Mouse (Mus musculus) kidney, embryonic 15.5 days (tissue): ENCODE measurements around the gene Gata2. TPM values are rescaled to one million over a fixed set of nuclear protein-coding genes. Genes with fewer than 3 reads are reported as not detected.
"Not testable (repeated sequence)": the region's sequence is repeated elsewhere in the genome, so short reads cannot be mapped to it uniquely, and the experiment has no call there.

Experiments
- ATAC-seq: fragments of 200-750 bp; cut with Nextera tagmentation; replicated peaks from 2 replicates; pipeline ENCODE4 v1.8.0; 2017; ENCODE audit warnings: moderate TSS enrichment; ENCODE audit not compliant: low FRiP score
- H3K27ac ChIP-seq: fragments of 300-500 bp; sonication (generic); 2 replicates; pipeline ENCODE4 v1.5.1; 2015; ENCODE audit warnings: mild to moderate bottlenecking, inconsistent platforms
- H3K27me3 ChIP-seq: fragments of 300-500 bp; sonication (generic); 2 replicates; pipeline ENCODE4 v1.6.1; 2015; ENCODE audit warnings: inconsistent platforms
- H3K36me3 ChIP-seq: fragments of 300-500 bp; sonication (generic); 2 replicates; pipeline ENCODE4 v1.6.1; 2015; ENCODE audit warnings: inconsistent platforms
- H3K4me1 ChIP-seq: fragments of 300-500 bp; sonication (generic); 2 replicates; pipeline ENCODE4 v1.6.1; 2015; ENCODE audit warnings: inconsistent platforms
- H3K4me2 ChIP-seq: fragments of 300-500 bp; sonication (generic); 2 replicates; pipeline ENCODE4 v1.6.1; 2015; ENCODE audit warnings: moderate library complexity, mild to moderate bottlenecking, inconsistent platforms
- H3K4me3 ChIP-seq: fragments of 300-500 bp; sonication (generic); replicated peaks from 2 replicates; pipeline ENCODE4 v1.5.1; 2015; ENCODE audit warnings: mild to moderate bottlenecking, inconsistent platforms
- H3K9ac ChIP-seq: fragments of 300-500 bp; sonication (generic); 2 replicates; pipeline ENCODE4 v1.6.1; 2015; ENCODE audit warnings: mild to moderate bottlenecking, inconsistent platforms
- H3K9me3 ChIP-seq: fragments of 300-500 bp; sonication (generic); replicated peaks from 2 replicates; pipeline ENCODE4 v1.6.1; 2016; ENCODE audit warnings: inconsistent platforms
- WGBS: fragments of 180-500 bp; shearing (Covaris S2); methylation state at CpG from one replicate; pipeline ENCODE4 v1.1.7; 2015; ENCODE audit warnings: mixed read lengths; 5-methylcytosine and 5-hydroxymethylcytosine counted together
- polyA plus RNA-seq: library from polyadenylated mRNA; unstranded; fragments of >200 nt; fragmentation: Nextera tagmentation; extraction: Ambion mirVana; gene quantifications from 2 replicates; pipeline ENCODE4 v1.2.1, GENCODE M21; 2015

The Gata2 gene
- polyA plus RNA-seq, result 42.1 and 59.5 TPM in 2 replicates

GRCm38 (mm10) chr6:88193433-88194052 lies at the start of gene Gata2:
Gene Gata2 (plus strand): TSS chr6:88193891.
- no peak within 1 kb of the TSS for H3K27ac ChIP-seq
- no peak for ATAC-seq
- H3K36me3 ChIP-seq, result no peaks in the 10 kb centered on the region
- peaks cover 66% of the 10 kb centered on the region for H3K4me1 ChIP-seq
- H3K9ac ChIP-seq, result peak within 1 kb of the TSS; percentile 50
- 2% methylated on average over 57 of the region's 57 CpGs for WGBS
- no peaks in the 10 kb centered on the region for H3K9me3 ChIP-seq
- peaks cover 100% of the 10 kb centered on the region for H3K27me3 ChIP-seq
- peak within 1 kb of the TSS; percentile 80 for H3K4me2 ChIP-seq
- peak within 1 kb of the TSS; percentile 42 for H3K4me3 ChIP-seq

GRCm38 (mm10) chr6:88145793-88146192 lies 47.9 kb upstream of the Gata2 start:
- H3K27me3 ChIP-seq, result no peaks in the 10 kb centered on the region
- no peak for ATAC-seq
- no peak overlapping the region for H3K9ac ChIP-seq
- H3K4me3 ChIP-seq, result no peak overlapping the region
- H3K27ac ChIP-seq, result no peak overlapping the region
- no peak overlapping the region for H3K4me2 ChIP-seq
- 77% methylated on average over 4 of the region's 4 CpGs for WGBS
- no peaks in the 10 kb centered on the region for H3K9me3 ChIP-seq
- H3K36me3 ChIP-seq, result no peaks in the 10 kb centered on the region
- peaks cover 22% of the 10 kb centered on the region; the same call in 1 of the 2 replicates for H3K4me1 ChIP-seq

- no peak overlapping the region for H3K27ac ChIP-seq
- no peak overlapping the region for H3K9ac ChIP-seq
- H3K27me3 ChIP-seq, result no peaks in the 10 kb centered on the region
- no peak overlapping the region for H3K4me2 ChIP-seq
- H3K4me1 ChIP-seq, result peaks cover 20% of the 10 kb centered on the region; the same call in 1 of the 2 replicates
- no peak overlapping the region for H3K4me3 ChIP-seq
- H3K36me3 ChIP-seq, result no peaks in the 10 kb centered on the region
- H3K9me3 ChIP-seq, result no peaks in the 10 kb centered on the region
- WGBS, result 69% methylated on average over 8 of the region's 8 CpGs
- ATAC-seq, result no peak
Measured at GRCm38 (mm10) chr6:88146576-88146975, 47.1 kb upstream of the Gata2 start.

GRCm38 (mm10) chr6:88147411-88148003 lies 46.2 kb upstream of the Gata2 start:
- Histone ChIP-seq H3K27me3 (no peaks in the 10 kb centered on the region), H3K27ac (peak overlapping the region; percentile 14), H3K9ac (no peak overlapping the region), H3K4me3 (no peak overlapping the region), H3K36me3 (no peaks in the 10 kb centered on the region), H3K4me1 (peaks cover 20% of the 10 kb centered on the region; the same call in 1 of the 2 replicates), H3K4me2 (0 out of 2 replicates have a peak overlapping the region, but pooled peaks have one; percentile 4), H3K9me3 (no peaks in the 10 kb centered on the region)
- WGBS, result 59% methylated on average over 16 of the region's 16 CpGs
- ATAC-seq, result peak; percentile 68; the same call in 1 of the 2 replicates

GRCm38 (mm10) chr6:88151335-88151734 lies 42.4 kb upstream of the Gata2 start:
- H3K9ac ChIP-seq, result no peak overlapping the region
- H3K27me3 ChIP-seq, result no peaks in the 10 kb centered on the region
- no peak for ATAC-seq
- no peaks in the 10 kb centered on the region for H3K9me3 ChIP-seq
- no peak overlapping the region for H3K27ac ChIP-seq
- H3K4me3 ChIP-seq, result no peak overlapping the region
- H3K4me2 ChIP-seq, result no peak overlapping the region
- WGBS, result 74% methylated on average over 4 of the region's 4 CpGs
- peaks cover 16% of the 10 kb centered on the region; the same call in 1 of the 2 replicates for H3K4me1 ChIP-seq
- no peaks in the 10 kb centered on the region for H3K36me3 ChIP-seq

GRCm38 (mm10) chr6:88152127-88152705 lies 41.5 kb upstream of the Gata2 start:
- WGBS, result 77% methylated on average over 14 of the region's 14 CpGs
- H3K9me3 ChIP-seq, result no peaks in the 10 kb centered on the region
- H3K4me2 ChIP-seq, result peak overlapping the region; percentile 1; the same call in 1 of the 2 replicates

GRCm38 (mm10) chr6:88152979-88153378 lies 40.7 kb upstream of the Gata2 start:
- no peaks in the 10 kb centered on the region for H3K36me3 ChIP-seq
- H3K4me3 ChIP-seq, result no peak overlapping the region
- WGBS, result 62% methylated on average over 6 of the region's 6 CpGs
- no peaks in the 10 kb centered on the region for H3K27me3 ChIP-seq
- H3K9ac ChIP-seq, result no peak overlapping the region
- ATAC-seq, result no peak
- H3K9me3 ChIP-seq, result no peaks in the 10 kb centered on the region
- H3K4me1 ChIP-seq, result peaks cover 2% of the 10 kb centered on the region; the same call in 1 of the 2 replicates
- no peak overlapping the region for H3K4me2 ChIP-seq
- no peak overlapping the region for H3K27ac ChIP-seq

More at GRCm38 (mm10) chr6:88152127-88152705, 41.5 kb upstream of the Gata2 start:
- H3K36me3 ChIP-seq, result no peaks in the 10 kb centered on the region
- H3K27me3 ChIP-seq, result no peaks in the 10 kb centered on the region
- H3K4me1 ChIP-seq, result peaks cover 9% of the 10 kb centered on the region; the same call in 1 of the 2 replicates
- H3K4me3 ChIP-seq, result no peak overlapping the region
- ATAC-seq, result peak; percentile 34; the same call in 1 of the 2 replicates
- no peak overlapping the region for H3K9ac ChIP-seq
- H3K27ac ChIP-seq, result peak overlapping the region; percentile 49

- H3K9me3 ChIP-seq, H3K36me3 ChIP-seq, H3K27me3 ChIP-seq, H3K4me1 ChIP-seq, ATAC-seq, H3K9ac ChIP-seq, H3K27ac ChIP-seq, H3K4me2 ChIP-seq, H3K4me3 ChIP-seq: not testable (repeated sequence)
- 86% methylated on average over 6 of the region's 6 CpGs for WGBS
Measured at GRCm38 (mm10) chr6:88155614-88156013, 38.1 kb upstream of the Gata2 start.

- ATAC-seq, result no peak
- Histone ChIP-seq H3K4me2 (no peak overlapping the region), H3K9ac (no peak overlapping the region), H3K9me3 (no peaks in the 10 kb centered on the region), H3K4me1 (no peaks in the 10 kb centered on the region), H3K4me3 (no peak overlapping the region), H3K27ac (no peak overlapping the region), H3K36me3 (no peaks in the 10 kb centered on the region), H3K27me3 (no peaks in the 10 kb centered on the region)
- WGBS, result 80% methylated on average over 5 of the region's 5 CpGs
Measured at GRCm38 (mm10) chr6:88158790-88159189, 34.9 kb upstream of the Gata2 start.

GRCm38 (mm10) chr6:88166054-88166453 lies 27.6 kb upstream of the Gata2 start:
- WGBS, result 96% methylated on average over 9 of the region's 9 CpGs
- Histone ChIP-seq H3K27me3 (no peaks in the 10 kb centered on the region), H3K27ac (no peak overlapping the region), H3K36me3 (no peaks in the 10 kb centered on the region), H3K4me1 (no peaks in the 10 kb centered on the region), H3K4me2 (no peak overlapping the region), H3K9me3 (no peaks in the 10 kb centered on the region), H3K4me3 (no peak overlapping the region), H3K9ac (no peak overlapping the region)
- ATAC-seq, result no peak

- Histone ChIP-seq H3K36me3 (no peaks in the 10 kb centered on the region), H3K4me2 (no peak overlapping the region), H3K27me3 (no peaks in the 10 kb centered on the region), H3K9me3 (peaks cover 11% of the 10 kb centered on the region), H3K9ac (no peak overlapping the region), H3K27ac (no peak overlapping the region), H3K4me1 (no peaks in the 10 kb centered on the region), H3K4me3 (no peak overlapping the region)
- ATAC-seq, result no peak
- WGBS, result 78% methylated on average over 3 of the region's 3 CpGs
Measured at GRCm38 (mm10) chr6:88174191-88174590, 19.5 kb upstream of the Gata2 start.

GRCm38 (mm10) chr6:88174676-88175075 lies 19.0 kb upstream of the Gata2 start:
- no peaks in the 10 kb centered on the region for H3K4me1 ChIP-seq
- H3K27ac ChIP-seq, result no peak overlapping the region
- H3K36me3 ChIP-seq, result no peaks in the 10 kb centered on the region
- no peak overlapping the region for H3K4me3 ChIP-seq
- H3K9ac ChIP-seq, result no peak overlapping the region
- no peak overlapping the region for H3K4me2 ChIP-seq
- no peak for ATAC-seq
- WGBS, result 92% methylated on average over 2 of the region's 2 CpGs
- no peaks in the 10 kb centered on the region for H3K27me3 ChIP-seq
- H3K9me3 ChIP-seq, result peaks cover 11% of the 10 kb centered on the region
